Mouse (Mus musculus): ENCODE data around the gene Lrmp. TPM values are rescaled to one million over a fixed set of nuclear protein-coding genes. Genes with fewer than 3 reads are reported as not detected.

Gene Lrmp
- polyA plus RNA-seq, 1 experiment from 2014 or later = 3.9 TPM

DNA sequence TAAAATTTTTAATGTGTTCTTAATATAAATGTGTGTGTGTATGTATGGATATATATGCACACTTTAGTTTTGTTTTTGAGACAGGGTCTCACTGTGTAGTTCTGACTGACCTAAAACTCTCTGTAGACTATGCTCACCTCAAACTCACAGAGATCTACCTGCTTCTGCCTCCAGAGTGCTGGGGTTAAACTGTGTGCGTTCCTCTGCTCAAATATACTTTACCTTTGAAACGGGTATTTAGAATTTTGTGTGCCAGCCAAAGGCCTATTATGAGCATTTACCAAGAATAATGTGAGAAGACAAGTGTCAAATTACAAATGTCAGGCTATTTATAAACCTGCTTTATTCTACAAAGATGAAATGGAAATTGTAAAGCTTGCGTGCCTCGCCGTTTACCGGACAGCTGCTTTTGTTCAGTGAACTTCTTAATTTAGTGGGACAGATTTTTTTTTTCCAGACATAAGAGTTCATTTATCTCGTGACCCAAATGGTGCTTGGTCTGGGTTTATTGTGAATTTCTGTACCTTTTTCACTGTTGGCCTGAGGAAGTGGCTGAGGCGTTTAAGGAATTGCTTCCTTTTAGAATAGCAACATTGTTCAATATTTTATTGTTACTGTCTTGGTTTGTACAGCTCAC, 7.1 kb downstream of the Lrmp start:
- no peak overlapping the region for H3K9ac ChIP-seq (replicated peaks; ENCODE audit: low read depth)
- no peak overlapping the region for H3K4me2 ChIP-seq (replicated peaks; ENCODE audit: low read depth, low read length)
- no peaks in the 10 kb centered on the region for H3K36me3 ChIP-seq (ENCODE audit: insufficient read depth, low read length)
- no peaks in the 10 kb centered on the region for H3K27me3 ChIP-seq (replicated peaks; ENCODE audit: insufficient read depth, low read length)
- no peaks in the 10 kb centered on the region for H3K4me1 ChIP-seq (ENCODE audit: insufficient read depth, low read depth, low read length)
- ATAC-seq (no peak), DNase-seq (ENCODE audit: low spot score) (no peak)
- TF ChIP-seq EP300 (IDR thresholded peaks at IDR 0.05) (no peak), CTCF (IDR thresholded peaks at IDR 0.05) (no peak)
- H3K9me3 ChIP-seq (ENCODE audit: low read length) = no peaks in the 10 kb centered on the region
- no peak overlapping the region for H3K4me3 ChIP-seq (ENCODE audit: low read depth, low read length)
- H3K27ac ChIP-seq (ENCODE audit: low read length) = no peak overlapping the region
- WGBS = 62% methylated on average over 8 of the region's 8 CpGs

DNA sequence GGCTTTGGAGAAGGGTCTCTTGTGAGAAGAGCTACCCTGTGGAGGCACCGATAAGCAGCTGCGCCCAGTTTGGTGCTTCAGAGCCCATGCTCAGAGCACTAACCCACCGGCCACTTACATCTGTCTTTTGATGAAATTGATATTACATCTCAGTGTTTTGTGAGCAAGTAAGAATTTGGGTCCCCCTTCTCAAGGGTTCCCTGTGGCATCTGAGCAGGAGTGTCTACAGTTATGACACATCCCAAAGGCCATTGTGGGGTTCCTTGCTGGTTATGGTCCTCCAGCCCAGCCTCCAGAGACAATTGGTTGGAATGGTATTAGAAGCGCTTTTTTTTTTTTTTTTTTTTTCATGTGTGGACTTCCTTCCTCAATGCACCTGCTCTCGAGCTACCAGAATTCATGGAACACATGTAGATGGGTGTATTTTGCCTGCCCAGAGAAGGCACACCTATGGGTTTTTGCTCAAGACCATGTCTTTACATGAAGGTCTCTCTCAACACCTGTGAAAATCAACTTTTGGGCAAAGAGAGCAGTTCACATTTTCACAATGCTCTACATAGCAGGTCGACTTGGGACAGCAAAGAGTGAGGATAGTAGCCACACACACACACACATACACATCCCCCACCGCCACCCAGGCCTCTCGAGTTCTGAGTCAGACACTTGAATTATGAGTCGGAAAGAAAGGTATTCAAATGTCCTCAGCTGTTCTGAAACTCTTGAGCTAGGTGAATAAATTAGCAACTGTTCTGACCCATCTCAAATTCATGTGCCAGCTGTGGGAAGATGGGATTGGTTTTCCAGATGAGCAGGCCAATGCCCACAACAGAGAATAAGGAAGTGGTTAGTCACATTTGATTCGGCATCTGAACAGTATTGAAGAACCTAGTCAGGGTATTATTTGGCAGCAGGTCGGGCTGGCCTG, 7.9 kb downstream of the Lrmp start:
- H3K27ac ChIP-seq (ENCODE audit: low read length) = no peak overlapping the region
- no peaks in the 10 kb centered on the region for H3K27me3 ChIP-seq (replicated peaks; ENCODE audit: insufficient read depth, low read length)
- no peak overlapping the region for H3K4me3 ChIP-seq (ENCODE audit: low read depth, low read length)
- no peaks in the 10 kb centered on the region for H3K4me1 ChIP-seq (ENCODE audit: insufficient read depth, low read depth, low read length)
- TF ChIP-seq EP300 (IDR thresholded peaks at IDR 0.05) (peak; percentile 37; the same call in 1 of the 2 replicates), CTCF (IDR thresholded peaks at IDR 0.05) (no peak)
- no peaks in the 10 kb centered on the region for H3K36me3 ChIP-seq (ENCODE audit: insufficient read depth, low read length)
- ATAC-seq (peak; percentile 65), DNase-seq (ENCODE audit: low spot score) (peak; percentile 51)
- no peaks in the 10 kb centered on the region for H3K9me3 ChIP-seq (ENCODE audit: low read length)
- no peak overlapping the region for H3K9ac ChIP-seq (replicated peaks; ENCODE audit: low read depth)
- 66% methylated on average over 11 of the region's 11 CpGs for whole genome bisulfite sequencing
- no peak overlapping the region for H3K4me2 ChIP-seq (replicated peaks; ENCODE audit: low read depth, low read length)

DNA sequence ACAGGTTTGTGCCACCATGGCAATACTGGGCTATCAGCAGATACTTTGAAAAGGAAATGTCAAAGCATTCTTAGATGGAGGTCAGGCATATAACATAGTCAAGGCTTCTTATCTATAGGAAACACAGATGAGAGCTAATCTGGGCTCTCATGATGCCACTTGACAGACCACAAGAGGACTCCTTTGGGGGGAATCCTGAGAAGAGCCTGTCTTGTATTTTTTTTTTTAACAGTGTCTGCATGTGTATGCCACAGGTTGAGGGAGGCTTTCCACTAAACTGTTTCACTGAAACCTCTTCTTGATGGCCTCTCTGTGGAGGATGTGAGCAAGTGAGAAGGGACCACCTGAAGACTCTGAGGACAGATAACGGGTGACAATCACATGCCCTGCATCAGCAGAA, 9.2 kb downstream of the Lrmp start:
- H3K4me1 ChIP-seq (ENCODE audit: insufficient read depth, low read depth, low read length) = no peaks in the 10 kb centered on the region
- no peak overlapping the region for H3K4me3 ChIP-seq (ENCODE audit: low read depth, low read length)
- no peak overlapping the region for H3K4me2 ChIP-seq (replicated peaks; ENCODE audit: low read depth, low read length)
- H3K27ac ChIP-seq (ENCODE audit: low read length) = no peak overlapping the region
- no peaks in the 10 kb centered on the region for H3K9me3 ChIP-seq (ENCODE audit: low read length)
- 64% methylated on average over 1 of the region's 1 CpGs for WGBS
- H3K27me3 ChIP-seq (replicated peaks; ENCODE audit: insufficient read depth, low read length) = no peaks in the 10 kb centered on the region
- DNase-seq (ENCODE audit: low spot score) = no peak
- H3K36me3 ChIP-seq (ENCODE audit: insufficient read depth, low read length) = no peaks in the 10 kb centered on the region
- H3K9ac ChIP-seq (replicated peaks; ENCODE audit: low read depth) = no peak overlapping the region
- no peak for TF ChIP-seq CTCF (IDR thresholded peaks at IDR 0.05)
- no peak for TF ChIP-seq EP300 (IDR thresholded peaks at IDR 0.05)
- ATAC-seq = no peak

DNA sequence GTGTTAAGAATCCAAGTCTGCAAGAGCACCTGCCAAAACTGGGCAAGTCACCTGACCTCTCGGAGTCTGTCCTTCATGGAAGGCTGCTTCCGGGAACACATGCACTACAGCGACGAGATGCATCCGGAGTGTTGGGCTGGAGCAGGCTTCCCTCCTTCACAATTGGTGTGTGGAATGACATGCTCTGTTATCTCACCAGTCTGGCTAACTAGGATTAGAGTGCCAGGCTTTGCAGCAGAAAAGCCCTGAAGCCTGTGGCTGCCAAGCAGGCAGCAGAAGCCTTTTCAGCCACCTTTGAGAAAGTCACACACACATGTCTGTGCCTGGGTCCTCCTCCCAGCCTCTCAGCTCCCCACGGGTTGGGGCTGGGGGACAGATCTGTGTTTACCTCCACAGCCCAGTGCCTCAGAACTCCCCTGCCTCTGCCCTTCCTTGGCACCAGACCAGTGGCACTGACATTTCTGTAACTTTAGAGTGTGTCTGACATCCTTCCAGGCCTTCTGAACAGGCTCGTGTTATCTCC, 10.2 kb downstream of the Lrmp start:
- H3K27me3 ChIP-seq (replicated peaks; ENCODE audit: insufficient read depth, low read length) = no peaks in the 10 kb centered on the region
- H3K27ac ChIP-seq (ENCODE audit: low read length) = no peak overlapping the region
- 36% methylated on average over 7 of the region's 7 CpGs for WGBS
- H3K4me1 ChIP-seq (ENCODE audit: insufficient read depth, low read depth, low read length) = no peaks in the 10 kb centered on the region
- no peaks in the 10 kb centered on the region for H3K36me3 ChIP-seq (ENCODE audit: insufficient read depth, low read length)
- no peak overlapping the region for H3K4me2 ChIP-seq (replicated peaks; ENCODE audit: low read depth, low read length)
- no peak overlapping the region for H3K4me3 ChIP-seq (ENCODE audit: low read depth, low read length)
- H3K9me3 ChIP-seq (ENCODE audit: low read length) = no peaks in the 10 kb centered on the region
- ATAC-seq = no peak; the same call in 1 of the 2 replicates
- TF ChIP-seq EP300 (IDR thresholded peaks at IDR 0.05) = no peak
- TF ChIP-seq CTCF (IDR thresholded peaks at IDR 0.05) = no peak
- no peak overlapping the region for H3K9ac ChIP-seq (replicated peaks; ENCODE audit: low read depth)
- DNase-seq (ENCODE audit: low spot score) = no peak

DNA sequence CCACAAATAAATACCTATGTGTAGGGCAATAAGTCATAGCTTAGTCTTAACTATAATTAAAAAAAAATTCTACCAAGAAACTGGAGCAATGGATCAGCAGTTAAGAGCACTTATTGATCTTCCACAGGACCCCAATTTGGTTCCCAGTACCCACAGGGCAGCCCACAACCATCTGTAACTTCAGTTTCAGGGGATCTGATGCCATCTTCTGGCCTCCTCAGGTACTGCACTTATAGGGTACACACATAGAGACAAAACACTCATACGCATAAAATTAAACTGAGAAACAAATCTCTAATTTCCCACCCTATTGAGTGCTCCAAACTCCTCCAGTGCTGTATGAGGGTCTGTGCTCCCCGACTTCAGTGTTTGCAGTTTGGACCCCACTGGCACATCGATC, 12.2 kb downstream of the Lrmp start:
- Histone ChIP-seq H3K27ac (ENCODE audit: low read length) (no peak overlapping the region), H3K4me3 (ENCODE audit: low read depth, low read length) (no peak overlapping the region), H3K4me2 (replicated peaks; ENCODE audit: low read depth, low read length) (no peak overlapping the region), H3K9me3 (ENCODE audit: low read length) (no peaks in the 10 kb centered on the region), H3K9ac (replicated peaks; ENCODE audit: low read depth) (no peak overlapping the region), H3K27me3 (replicated peaks; ENCODE audit: insufficient read depth, low read length) (no peaks in the 10 kb centered on the region), H3K4me1 (ENCODE audit: insufficient read depth, low read depth, low read length) (no peaks in the 10 kb centered on the region), H3K36me3 (ENCODE audit: insufficient read depth, low read length) (no peaks in the 10 kb centered on the region)
- DNase-seq (ENCODE audit: low spot score) (no peak), ATAC-seq (no peak)
- TF ChIP-seq CTCF (IDR thresholded peaks at IDR 0.05) (peak; percentile 43), EP300 (IDR thresholded peaks at IDR 0.05) (no peak)
- 98% methylated on average over 3 of the region's 3 CpGs for WGBS

DNA sequence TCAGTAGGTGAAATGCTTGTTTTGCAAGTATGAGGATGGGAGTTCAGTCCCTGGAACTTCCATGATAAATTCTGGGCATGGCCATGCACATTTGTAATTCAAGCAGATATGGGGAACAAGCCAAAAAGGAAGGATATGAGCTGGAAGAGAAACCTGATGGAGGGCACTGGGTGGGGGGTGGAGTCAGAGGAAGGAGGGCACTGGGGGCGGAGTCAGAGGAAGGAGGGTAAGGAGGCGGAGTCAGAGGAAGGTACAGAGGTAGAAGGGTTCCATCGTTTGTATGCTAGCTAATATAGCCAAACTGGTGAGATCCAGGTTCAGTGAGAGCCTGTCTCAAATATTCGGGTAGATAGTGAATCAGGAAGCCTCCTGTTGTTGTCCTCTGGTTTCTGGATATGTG, 14.1 kb downstream of the Lrmp start:
- no peak overlapping the region for H3K4me2 ChIP-seq (replicated peaks; ENCODE audit: low read depth, low read length)
- no peaks in the 10 kb centered on the region for H3K36me3 ChIP-seq (ENCODE audit: insufficient read depth, low read length)
- H3K27me3 ChIP-seq (replicated peaks; ENCODE audit: insufficient read depth, low read length) = no peaks in the 10 kb centered on the region
- ATAC-seq (no peak), DNase-seq (ENCODE audit: low spot score) (no peak)
- H3K4me3 ChIP-seq (ENCODE audit: low read depth, low read length) = no peak overlapping the region
- no peaks in the 10 kb centered on the region for H3K4me1 ChIP-seq (ENCODE audit: insufficient read depth, low read depth, low read length)
- WGBS = 81% methylated on average over 4 of the region's 4 CpGs
- no peak for TF ChIP-seq CTCF (IDR thresholded peaks at IDR 0.05)
- no peak overlapping the region for H3K9ac ChIP-seq (replicated peaks; ENCODE audit: low read depth)
- H3K9me3 ChIP-seq (ENCODE audit: low read length) = no peaks in the 10 kb centered on the region
- no peak overlapping the region for H3K27ac ChIP-seq (ENCODE audit: low read length)
